Mouse (Mus musculus): ENCODE results near the gene Polm.

- TF ChIP-seq POLR2A (IDR thresholded peaks at IDR 0.05; ENCODE audit: borderline replicate concordance, extremely low read depth, low read depth, low read length) (peak; percentile 15; the same call in 1 of the 2 replicates), CTCF (IDR thresholded peaks at IDR 0.05; ENCODE audit: insufficient read depth, low read length) (no peak)
These were observed 24.7 kb upstream of the Polm start for GRCm38 (mm10) chr11:5862394-5863105.

All from lung, adult 2 months (tissue).